ENCODE assay signal across 21 mouse cellular contexts in genomic region chr5:149385228-149385961, GRCm38 (mm10). TPM values are rescaled to one million over a fixed set of nuclear protein-coding genes. Genes with fewer than 3 reads are reported as not detected.
"Had no signal": no experiment of that assay in that cellular context is flagged by ENCODE, and none has a peak within 500 bp of the region (broad histone marks: within the 10 kb centered on the region; RNA-seq: fewer than 3 reads in every experiment).

No protein-coding gene starts in this region.

- H3K4me2 ChIP-seq: kidney, embryonic 15.5 days; limb, embryonic 12.5 days; limb, embryonic 15.5 days; liver, embryonic 11.5 days; lung, embryonic 14.5 days; midbrain, embryonic 12.5 days; midbrain, embryonic 15.5 days; neural tube, embryonic 13.5 days had no signal

- H3K9ac ChIP-seq: kidney, embryonic 15.5 days; limb, embryonic 12.5 days; limb, embryonic 15.5 days; liver, embryonic 14.5 days; liver, postnatal 0 days; lung, embryonic 14.5 days; midbrain, embryonic 12.5 days; midbrain, embryonic 15.5 days; neural tube, embryonic 13.5 days had no signal

- H3K27ac ChIP-seq: kidney, embryonic 15.5 days; limb, embryonic 12.5 days; limb, embryonic 15.5 days; liver, embryonic 14.5 days; macrophage; midbrain, embryonic 12.5 days; midbrain, embryonic 15.5 days; neural tube, embryonic 13.5 days had no signal

- ATAC-seq: liver, postnatal 0 days; midbrain, embryonic 15.5 days had no signal

- H3K9me3 ChIP-seq: kidney, embryonic 15.5 days; limb, embryonic 15.5 days; midbrain, embryonic 15.5 days; neural tube, embryonic 13.5 days had no signal

- H3K4me3 ChIP-seq: kidney, embryonic 15.5 days; limb, embryonic 12.5 days; limb, embryonic 15.5 days; midbrain, embryonic 12.5 days; midbrain, embryonic 15.5 days; neural tube, embryonic 13.5 days had no signal

- H3K27me3 ChIP-seq: kidney, embryonic 15.5 days; limb, embryonic 12.5 days; limb, embryonic 15.5 days; midbrain, embryonic 15.5 days; neural tube, embryonic 13.5 days had no signal

- DNase-seq: kidney, postnatal 10 days; kidney, postnatal 36 days; left cerebral cortex, postnatal 4 days; liver, postnatal 0 days; lung, embryonic 14.5 days; thymus, adult 18-20 months; thymus, postnatal 36 days had no signal

- H3K36me3 ChIP-seq: kidney, embryonic 15.5 days; limb, embryonic 12.5 days; limb, embryonic 15.5 days; midbrain, embryonic 12.5 days; midbrain, embryonic 15.5 days; neural tube, embryonic 13.5 days had no signal

RNA-seq across cellular contexts. Expression of gene Medag, which starts 26.2 kb away (rescaled TPM):
- total RNA-seq: megakaryocyte, adult 5-6 weeks; neutrophil, adult 5-6 weeks had no signal
- polyA plus RNA-seq: macrophage had no signal

RNA-seq across cellular contexts. Expression of gene Tex26, which starts 54.1 kb away (rescaled TPM):
- total RNA-seq: left cerebral cortex, postnatal 14 days; megakaryocyte, adult 5-6 weeks; neutrophil, adult 5-6 weeks had no signal
- polyA plus RNA-seq: liver, postnatal 0 days; macrophage; small intestine, adult 2 months; spleen, adult 2 months had no signal
